Mouse (Mus musculus) induced T-regulatory cell, adult 2 months (primary cell): ENCODE data around the gene Phlda2.
"Not testable (repeated sequence)": the region's sequence is repeated elsewhere in the genome, so short reads cannot be mapped to it uniquely, and the experiment has no call there.

Experiments
- DNase-seq: peaks from one replicate; pipeline ENCODE4 v3.0.0-alpha.2; 2012; ENCODE audit warnings: low read depth

Gene Phlda2

DNA sequence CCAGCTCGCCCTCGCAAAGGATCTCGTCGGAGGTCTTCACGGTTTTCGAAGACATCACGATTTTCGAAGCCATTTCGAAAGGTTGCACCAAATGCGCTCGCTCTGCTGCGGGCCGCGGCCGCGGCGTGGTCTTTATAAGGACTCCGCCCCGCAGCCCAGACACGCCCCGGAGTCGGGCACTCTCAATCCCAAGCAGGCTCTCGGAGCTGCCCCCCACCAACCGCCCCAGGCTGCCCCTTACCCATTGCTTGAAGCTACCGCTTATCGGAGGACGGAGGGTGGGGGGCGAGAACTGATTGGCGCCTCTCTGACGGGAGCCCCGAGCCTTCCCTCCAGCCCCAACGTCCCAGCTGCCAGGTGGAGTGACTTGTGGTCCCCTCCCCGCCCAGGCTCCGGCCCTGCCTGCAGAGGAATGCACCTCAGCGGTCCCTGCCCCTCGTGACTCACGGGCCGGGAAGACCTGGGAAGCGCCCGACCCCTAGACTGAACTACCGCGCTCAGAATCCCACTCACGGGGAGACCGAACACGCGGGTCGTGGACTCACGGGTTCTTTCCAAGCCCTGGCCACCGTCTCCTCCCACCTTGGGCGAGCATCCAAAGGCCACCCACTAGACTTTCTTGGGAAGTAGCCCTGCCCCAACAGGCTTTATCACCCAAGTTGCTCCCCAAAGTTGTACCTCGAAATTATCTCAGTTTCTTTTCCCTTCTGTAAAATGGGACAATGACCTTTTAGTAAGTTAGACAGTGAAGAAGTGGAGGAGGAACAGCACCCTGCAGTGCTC lies at the start of gene Phlda2:
Gene Phlda2 (minus strand): TSS at position 733 of the 783 bp plus-strand sequence.
- DNase-seq: peak; percentile 43

DNA sequence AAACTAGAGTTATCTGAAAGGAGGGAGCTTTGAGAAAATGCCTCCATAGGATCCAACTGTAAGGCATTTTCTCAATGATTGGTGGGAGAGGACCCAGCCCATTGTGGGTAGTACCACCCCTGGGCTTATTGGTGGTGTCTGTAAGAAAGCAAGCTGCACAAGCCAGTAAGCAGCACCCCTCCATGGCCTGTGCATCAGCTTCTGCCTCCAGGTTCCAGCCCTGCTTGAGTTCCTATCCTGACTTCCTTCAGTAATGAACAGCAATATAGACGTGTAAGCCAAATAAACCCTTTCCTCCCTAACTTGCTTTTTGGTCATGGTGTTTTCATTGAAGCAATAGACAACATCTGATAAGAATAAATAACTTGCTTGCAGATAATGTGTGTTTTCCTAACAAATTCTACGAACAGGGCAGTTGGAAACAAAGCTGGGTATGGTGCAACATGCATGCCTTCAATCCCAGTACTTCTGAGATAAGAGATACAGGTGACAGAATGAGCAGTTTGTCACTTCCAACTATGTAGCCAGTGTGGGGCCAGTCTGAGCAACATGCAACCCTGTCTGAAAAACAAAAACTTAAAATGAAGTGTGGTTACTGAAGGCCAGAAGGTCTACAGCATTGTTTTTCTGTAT lies 46.8 kb upstream of the Phlda2 start:
- no peak for DNase-seq

DNA sequence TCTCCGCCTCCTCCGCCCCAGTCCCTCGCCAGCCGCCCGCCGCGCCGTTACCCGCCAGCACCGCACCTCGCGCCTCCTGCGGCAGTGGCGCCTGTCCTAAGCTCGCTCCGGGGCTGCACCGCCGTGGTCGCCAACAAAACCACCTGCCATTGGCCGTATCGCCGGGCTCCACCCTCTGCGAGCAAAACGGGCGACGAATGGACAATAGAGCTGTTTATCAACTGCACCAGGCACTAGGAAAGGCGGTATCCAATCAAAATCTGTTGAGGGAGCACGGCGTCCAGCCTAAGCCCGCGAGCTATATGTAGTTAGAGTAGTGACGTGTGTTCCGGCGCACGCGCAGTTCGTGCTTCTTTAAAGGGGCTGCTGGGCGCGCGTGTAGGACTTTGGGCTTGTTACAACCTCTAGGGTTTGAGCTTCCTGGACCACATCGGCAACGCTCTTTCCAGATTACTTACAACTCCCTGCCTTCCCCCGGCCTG lies 46.1 kb upstream of the Phlda2 start, which contains the start of gene Nap1l4:
Gene Nap1l4 (minus strand): TSS at position 131 of the 482 bp plus-strand sequence.
- peak; percentile 99 for DNase-seq

DNA sequence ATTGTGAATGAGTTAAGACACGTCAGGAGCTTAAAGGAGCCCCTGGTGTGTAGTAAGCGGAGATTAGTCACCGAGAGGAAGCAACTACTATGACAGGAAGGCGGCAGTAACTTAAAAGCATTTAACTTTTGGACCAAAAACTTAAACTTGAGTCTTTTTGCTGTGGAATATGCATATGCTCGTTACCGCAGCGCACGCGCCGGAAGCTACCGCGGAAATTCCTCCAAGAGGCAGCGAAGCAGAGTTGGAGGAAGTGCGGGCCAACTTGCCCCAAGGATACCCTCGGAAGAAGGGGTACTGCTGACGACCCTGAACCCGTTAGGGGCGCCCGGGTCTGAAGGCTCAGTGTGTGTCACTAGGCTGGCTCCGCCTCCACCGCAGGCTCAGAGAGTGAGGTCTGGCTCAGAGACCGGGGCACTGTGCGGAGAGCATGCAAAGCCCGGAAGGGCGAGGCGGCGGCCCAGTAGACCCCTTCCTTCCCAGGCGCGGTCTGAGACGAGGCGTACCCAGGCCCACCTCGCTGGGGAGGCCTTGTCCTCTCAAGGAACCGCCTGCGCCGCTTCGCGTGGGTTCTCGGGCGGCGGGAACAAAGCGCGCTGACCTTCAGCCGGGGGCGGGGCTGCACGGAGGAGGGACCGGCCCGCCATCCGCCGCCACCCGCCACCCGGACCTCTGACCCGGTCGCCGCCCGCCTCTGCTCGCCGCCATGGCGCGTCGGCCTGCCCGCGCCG lies 45.4 kb upstream of the Phlda2 start:
- peak; percentile 89 for DNase-seq

DNA sequence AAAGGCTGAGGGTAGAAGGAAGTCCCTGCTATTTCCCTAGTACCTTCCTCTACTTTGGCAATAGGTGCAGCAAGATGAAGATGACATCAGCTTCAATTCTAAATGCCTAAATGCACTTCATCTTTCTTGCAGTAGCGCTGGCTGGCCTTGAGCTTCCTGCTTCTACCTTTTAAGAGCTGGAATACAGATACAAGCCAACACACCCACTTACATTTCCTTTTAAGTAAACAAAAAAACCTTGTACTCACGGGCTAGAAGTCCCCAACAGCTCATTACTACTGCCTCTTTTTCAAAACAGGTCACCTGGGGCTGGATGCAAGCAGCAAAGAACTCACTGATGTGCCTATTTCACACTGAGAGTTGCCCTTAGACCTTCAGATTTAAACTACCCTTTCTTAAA lies 43.6 kb upstream of the Phlda2 start:
- peak; percentile 62 for DNase-seq

DNA sequence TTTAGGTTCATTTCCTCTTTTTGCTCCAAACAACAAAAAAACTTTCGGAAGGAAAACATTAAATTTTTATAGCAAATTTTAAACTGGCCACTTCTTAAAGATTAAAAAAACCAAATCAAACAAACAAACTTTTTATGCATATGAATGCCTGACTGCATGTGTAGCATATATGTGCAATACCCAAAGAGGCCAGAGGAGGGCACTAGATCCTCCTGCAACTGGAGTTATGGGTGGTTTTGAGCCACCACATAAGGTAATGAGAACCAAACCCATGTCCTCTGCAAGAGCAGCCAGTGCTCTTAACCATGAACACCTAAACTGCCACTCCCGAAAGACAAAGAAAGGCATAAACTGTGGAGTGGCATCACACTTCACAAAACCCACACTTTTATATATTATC lies 41.4 kb upstream of the Phlda2 start:
- DNase-seq: peak; percentile 80

DNA sequence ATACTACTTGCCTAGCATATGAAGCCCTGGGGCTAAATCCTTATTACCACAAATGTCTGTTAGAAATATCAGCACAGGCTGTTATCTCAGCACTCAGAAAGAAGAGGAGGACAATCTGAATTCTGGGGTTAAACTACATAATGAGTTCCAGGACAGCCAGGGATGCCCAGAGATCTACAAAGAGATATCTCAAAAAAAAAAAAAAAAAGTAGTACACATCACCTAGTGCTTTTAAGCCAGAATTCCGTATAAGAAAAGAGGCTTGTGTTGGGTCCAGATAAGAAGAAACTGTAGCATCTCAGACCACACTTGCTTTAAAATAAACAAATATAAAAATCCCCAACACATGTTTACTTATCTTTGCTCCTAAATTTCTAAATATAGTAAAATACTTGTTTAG lies 35.7 kb upstream of the Phlda2 start:
- DNase-seq: no peak

DNA sequence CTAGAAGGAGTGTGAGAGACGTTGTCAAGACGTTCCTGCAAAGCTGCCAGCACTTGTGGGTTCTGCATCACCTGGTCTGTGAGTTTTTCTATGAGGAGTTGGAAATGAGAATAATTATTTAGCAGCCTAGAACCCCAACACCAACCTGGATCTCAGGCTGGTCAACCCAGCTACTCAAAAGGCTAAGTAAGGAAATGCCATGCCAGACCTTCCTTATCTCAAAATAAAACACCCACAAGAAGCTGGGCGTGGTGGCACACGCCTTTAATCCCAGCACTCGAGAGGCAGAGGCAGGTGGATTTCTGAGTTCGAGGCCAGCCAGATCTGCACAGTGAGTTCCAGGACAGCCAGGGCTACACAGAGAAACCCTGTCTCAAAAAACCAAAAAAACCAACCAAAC lies 35.3 kb upstream of the Phlda2 start:
- DNase-seq: not testable (repeated sequence)

DNA sequence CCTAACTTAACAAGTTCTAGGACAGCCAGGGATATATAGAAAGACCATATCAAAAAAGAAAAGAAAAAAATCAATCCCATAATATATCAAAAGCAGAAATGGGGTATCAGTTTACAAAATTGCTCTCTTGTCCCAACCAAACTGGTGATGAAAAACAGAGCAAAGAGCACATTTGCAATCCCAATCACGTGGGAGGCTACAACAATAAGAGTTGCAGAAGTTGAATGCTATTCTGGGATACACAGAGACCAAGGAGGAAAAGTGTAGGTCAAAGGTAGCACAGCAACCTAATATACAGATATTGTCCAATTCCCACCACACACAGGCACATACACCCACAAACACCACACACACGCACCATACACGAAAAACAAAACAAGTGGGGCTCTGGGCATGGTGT lies 33.3 kb upstream of the Phlda2 start:
- DNase-seq: no peak

DNA sequence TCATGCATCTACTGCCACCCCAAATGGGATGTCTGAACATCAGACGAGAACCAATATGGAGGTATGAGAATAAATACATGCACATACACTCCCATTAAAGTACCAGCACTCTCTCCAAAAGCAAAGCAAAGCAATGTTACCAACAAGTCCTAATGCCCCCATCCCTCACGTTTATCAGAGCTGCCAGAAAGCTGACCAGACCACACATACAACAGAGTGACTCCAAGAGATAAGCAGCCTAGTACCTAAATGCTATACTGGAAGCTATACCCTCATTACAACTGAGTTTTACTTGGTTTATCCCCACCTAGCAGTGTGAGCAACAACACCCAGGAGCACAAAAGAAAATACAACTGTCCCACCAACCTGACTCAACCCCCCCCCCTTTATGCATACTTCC lies 30.3 kb upstream of the Phlda2 start:
- no peak for DNase-seq

DNA sequence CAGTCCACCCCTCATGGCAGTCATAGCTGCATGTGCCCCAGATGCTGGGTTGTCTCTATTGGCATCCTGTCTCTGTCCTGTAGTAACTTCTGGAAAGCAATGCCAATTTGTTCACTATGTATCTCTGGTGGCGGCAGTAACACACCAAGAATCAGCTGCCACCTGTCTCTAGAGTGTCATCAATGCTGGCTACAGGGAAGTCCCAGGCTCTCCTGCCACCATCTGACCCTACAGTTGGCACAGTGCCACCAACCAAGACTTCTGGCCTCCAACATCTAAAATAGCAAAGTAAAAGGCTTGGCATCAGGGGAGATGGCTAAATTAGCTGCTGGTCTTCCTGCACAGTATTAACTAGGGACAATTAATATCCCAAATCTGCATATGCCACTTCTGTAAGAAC lies 29.5 kb upstream of the Phlda2 start:
- DNase-seq: no peak

DNA sequence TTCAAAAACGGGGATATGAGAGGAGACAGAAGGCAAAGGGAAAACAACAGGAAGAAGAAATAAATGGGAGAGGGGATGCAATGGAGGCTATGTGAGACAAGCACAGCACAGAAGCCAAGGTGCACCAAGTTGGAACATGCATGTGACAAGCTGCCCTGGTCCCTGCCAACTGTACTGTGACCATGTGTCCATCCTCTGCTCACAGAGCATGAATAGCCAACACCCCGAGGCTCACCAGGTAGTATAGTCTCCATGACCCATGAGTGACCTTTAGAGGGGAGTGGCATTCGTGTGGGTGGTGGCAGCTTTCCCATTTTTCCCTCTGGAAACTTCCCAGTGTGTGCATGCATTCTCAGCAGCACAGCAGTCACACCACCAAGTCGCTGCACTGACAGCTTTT lies 16.4 kb upstream of the Phlda2 start:
- no peak for DNase-seq

DNA sequence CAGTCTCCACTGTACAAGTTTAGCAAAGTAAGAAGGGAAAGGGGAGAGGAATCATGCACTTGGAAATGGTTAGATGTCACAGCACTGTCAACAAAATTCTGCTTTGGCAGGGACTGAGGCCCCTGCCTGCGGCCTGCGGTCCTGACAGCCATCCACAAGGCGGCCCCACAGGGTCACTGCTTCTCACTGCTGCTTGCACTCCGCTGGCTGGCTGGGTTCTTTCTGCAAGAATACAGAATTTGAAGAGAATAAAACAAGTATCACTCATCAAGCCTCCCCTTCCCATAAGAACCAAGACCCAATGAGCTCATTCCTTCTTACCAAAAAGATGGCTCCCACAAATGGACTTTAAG lies 11.4 kb upstream of the Phlda2 start:
- no peak for DNase-seq

DNA sequence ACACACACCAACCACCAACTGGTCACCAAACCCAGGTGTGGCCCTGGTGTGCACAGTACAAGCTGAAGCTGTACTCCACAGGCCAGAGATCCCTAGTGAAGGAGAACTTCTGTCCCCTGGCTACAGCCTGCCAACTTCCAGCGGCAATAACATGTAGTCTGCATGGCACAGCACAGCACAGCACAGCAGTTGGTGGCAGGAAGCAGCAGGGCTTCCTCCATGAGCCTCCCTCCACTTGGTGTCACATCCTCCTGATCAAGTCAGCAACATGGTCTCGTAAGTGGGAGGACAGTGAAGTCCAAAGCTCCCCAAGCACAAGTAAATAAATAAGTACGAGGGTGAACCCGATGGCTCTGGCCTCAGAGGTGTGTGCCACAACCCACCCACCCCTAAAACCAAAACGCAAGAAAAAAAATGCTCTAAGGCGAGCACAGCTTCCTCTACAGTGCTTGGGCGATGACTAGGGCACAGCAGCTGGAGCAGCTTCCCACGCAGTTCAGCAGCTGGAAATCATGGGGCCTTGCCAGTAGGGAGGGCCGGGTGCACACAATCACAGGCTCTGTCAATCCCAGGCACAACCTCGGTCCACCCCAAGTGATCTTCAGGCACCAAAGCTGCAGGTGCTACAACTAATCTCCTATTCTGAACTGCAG lies 10.9 kb upstream of the Phlda2 start:
- DNase-seq: no peak

DNA sequence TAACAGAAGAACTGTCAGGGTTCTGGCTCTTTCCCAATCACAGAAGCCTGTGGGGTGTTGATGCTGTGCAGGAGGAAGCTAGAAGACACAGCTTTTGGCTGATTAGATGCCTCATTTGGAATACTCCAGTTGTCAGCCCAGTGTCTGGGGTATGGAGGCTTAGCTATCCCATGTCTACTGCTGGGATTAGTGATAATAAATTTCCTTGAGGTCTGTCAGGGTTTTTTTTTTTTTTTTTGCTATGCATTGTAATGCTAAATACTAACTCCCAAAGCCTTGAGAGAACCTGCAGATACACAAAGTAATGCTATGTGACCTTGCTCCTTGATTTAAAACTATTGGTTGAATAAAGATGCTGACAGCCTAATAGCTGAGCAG lies 8.4 kb upstream of the Phlda2 start:
- DNase-seq: no peak

DNA sequence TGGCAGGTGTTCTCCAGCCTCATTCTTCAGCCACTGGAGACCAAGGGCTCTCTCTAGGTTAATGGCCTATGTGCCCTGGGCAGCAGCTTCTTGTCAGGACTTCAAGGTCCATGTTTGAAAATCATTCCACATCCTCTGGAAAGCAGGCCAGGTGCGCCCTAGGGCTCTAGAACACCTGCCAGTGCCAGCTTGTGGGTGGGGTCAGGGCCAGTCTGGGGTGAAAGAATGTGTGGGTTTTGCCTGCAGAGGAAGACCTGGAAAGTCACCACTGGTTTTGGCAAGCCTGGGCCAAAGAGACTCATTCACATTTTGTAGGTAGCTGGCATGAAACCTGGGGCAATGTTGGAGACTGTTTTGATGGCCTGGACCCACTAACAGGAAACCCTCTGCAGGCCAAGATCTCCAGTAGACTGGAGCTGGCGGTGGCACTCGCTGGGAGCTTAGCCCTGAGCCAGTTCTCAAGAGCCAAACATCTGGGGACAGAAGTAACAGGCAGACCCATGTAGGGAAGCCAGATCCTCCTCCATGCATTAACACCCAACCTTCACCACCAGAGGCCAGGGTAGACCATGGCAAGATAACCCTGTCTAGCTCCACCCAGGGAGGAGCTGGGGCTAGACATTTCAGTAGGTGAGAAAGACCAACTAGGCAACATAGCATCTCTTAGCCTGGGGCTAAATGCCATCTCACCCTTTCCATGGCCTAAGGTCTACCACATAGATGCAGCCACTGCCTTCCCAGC lies 7.8 kb upstream of the Phlda2 start:
- DNase-seq: no peak

DNA sequence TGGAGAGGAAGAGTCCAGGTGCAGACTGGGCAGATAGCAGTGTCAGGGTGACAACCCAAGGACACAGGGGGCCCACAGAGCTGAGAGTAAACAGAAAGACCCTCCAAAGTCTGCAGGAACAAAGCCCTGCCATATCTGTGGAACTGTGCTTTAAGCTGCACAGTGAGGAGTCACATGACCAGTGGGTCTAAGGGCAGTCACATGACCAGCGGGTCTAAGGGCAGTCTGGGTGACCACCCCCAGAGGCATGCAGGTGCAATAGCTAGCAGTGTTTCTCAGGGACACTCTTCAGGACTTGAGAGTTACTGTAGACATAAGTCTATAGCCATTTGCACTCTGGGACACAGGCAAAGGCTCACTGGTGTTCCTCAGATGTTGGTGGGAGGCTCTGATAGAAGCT lies 6.6 kb upstream of the Phlda2 start:
- DNase-seq: no peak

DNA sequence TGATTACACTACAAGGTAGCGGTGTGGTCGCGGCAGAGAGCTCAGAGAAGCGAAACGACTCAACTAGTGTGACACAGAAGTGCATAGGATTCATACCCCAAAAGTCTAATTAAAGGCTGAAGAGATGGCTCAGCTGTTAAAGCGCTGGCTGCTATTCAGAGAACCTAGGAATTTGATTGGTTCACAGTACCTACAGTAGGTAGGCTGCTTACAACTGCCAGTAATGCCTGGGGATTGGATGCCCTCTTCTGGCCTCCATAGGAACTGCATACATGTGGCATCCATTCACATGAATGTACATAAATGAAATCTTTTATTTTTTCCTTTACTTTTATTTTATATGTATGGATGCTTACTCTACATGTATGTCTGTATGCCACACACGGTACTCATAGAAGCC lies 3.7 kb upstream of the Phlda2 start:
- peak; percentile 79 for DNase-seq

DNA sequence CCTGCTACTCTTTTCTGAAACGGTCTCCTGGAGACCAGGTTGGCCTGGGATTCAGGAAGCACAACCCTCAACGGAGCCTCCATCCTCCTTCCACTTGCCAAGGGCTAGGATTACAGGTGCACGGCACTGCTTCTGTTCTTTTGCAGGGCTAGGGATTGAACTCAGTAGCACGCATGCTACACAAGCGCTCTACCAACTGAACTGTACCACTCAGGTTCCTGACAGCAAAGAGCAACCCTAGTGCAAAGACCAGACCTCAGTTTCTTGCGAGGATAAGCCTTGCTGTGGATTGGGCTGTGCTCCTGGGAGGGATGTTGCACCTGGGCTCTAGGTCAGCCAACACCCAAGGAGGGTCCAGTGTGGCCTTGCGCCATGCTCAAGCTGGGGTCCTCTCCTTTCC lies 3.3 kb upstream of the Phlda2 start:
- no peak for DNase-seq

DNA sequence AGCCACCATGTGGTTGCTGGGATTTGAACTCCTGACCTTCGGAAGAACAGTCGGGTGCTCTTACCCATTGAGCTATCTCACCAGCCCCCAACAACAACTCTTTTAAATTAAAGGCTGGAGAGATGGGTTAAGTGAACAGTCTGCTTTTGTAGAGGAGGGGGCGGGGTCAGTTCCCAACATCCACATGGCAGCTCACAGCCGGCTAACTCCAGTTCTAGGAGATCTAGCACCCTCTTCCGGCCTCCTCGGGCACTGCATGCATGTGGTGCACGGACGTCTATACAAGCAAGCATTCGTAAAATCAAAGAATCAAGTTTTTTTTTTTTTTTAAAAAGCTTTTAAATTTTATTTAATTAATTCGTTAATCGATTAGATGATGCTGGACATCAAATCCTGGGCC lies 2.9 kb upstream of the Phlda2 start:
- peak; percentile 86 for DNase-seq

DNA sequence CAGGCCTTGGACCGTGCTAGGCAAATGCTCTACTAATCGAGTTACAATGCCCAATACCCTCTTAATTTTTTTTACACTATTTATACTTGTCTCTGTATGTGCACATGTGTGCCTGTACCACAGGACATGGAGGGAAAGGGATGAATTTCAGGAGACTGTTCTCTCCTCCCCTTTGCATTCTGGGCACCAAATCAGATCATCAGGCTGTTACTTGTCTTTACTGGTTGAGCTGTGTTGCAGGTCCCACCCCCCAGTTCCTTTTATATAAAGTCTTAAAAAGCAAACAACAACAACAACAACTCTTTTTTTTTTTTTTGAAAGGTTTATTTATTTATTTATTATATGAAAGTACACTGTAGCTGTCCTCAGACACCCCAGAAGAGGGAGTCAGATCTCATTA lies 2.5 kb upstream of the Phlda2 start:
- DNase-seq: no peak

DNA sequence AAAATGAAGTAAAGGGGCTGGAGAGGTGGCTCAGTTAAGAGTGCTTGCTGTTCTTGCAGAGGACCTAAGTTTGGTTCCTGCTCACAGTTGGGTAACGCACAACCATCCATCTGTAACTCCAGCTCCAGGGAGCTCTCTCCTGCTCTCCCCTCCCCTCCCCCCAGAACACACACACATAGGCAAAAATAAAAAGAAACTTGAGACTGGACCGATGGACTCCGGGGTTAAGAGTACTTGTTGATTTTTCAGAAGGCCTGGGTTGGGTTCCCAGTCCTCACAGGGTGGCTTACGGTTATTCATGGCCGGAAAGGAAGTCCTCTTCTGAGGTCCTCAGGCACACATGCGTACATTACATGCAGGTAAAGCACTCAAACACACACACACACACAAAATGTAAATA lies 976 bp upstream of the Phlda2 start:
- no peak for DNase-seq
